Comparison of ENCODE assay signal across 8 mouse cellular contexts in the genomic region with DNA sequence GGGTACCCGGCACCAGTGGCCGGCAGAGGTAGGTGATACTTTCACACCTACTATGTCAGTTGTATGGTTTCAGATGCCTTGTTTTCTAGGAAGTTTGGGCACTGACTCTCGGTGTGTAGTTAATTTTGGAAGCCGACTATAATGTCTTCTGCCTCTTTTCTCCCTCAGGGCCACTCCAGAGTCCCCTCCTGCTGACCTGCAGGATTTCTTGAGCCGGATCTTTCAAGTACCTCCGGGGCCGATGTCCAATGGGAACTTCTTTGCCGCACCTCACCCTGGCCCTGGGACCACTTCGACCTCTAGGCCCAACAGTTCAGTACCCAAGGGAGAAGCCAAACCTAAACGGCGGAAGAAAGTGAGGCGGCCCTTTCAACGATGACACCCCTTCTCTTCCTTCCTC. TPM values are rescaled to one million over a fixed set of nuclear protein-coding genes. Genes with fewer than 3 reads are reported as not detected.
DNase-seq lines count a peak whose midpoint lies in the region; ATAC-seq and TF ChIP-seq lines count a peak whose summit lies in the region.

Gene Sarnp (plus strand): TSS at position 301 of the 400 bp plus-strand sequence.

- peaks cover 68% of the 10 kb centered on the region for H3K36me3 ChIP-seq in kidney, embryonic 15.5 days
- H3K36me3 ChIP-seq in midbrain, embryonic 13.5 days = peaks cover 63% of the 10 kb centered on the region

- H3K27me3 ChIP-seq in kidney, embryonic 15.5 days = no peaks in the 10 kb centered on the region
- no peaks in the 10 kb centered on the region for H3K27me3 ChIP-seq in midbrain, embryonic 13.5 days

- no peak within 1 kb of the TSS for H3K27ac ChIP-seq in kidney, embryonic 15.5 days
- H3K27ac ChIP-seq in midbrain, embryonic 13.5 days = no peak within 1 kb of the TSS

- no peak for DNase-seq in kidney, postnatal 36 days
- DNase-seq in brain, embryonic 14.5 days (ENCODE audit: low read depth) = no peak
- DNase-seq in heart, adult 18-20 months = no peak
- no peak for DNase-seq in layer of hippocampus, postnatal 10 days (ENCODE audit: low spot score in 2 of 2)
- no peak for DNase-seq in right cerebral cortex, adult 18-20 months
- no peak for DNase-seq in cerebellum, postnatal 25 days

- H3K4me2 ChIP-seq in kidney, embryonic 15.5 days = no peak within 1 kb of the TSS
- H3K4me2 ChIP-seq in midbrain, embryonic 13.5 days (replicated peaks) = no peak within 1 kb of the TSS

- H3K4me3 ChIP-seq in kidney, embryonic 15.5 days (replicated peaks) = no peak within 1 kb of the TSS
- no peak within 1 kb of the TSS for H3K4me3 ChIP-seq in midbrain, embryonic 13.5 days (replicated peaks)

- ATAC-seq in kidney, embryonic 15.5 days (replicated peaks; ENCODE audit: low FRiP score) = no peak
- ATAC-seq in midbrain, embryonic 13.5 days = no peak

- H3K9me3 ChIP-seq in kidney, embryonic 15.5 days (replicated peaks) = no peaks in the 10 kb centered on the region
- H3K9me3 ChIP-seq in midbrain, embryonic 13.5 days = no peaks in the 10 kb centered on the region

- WGBS in kidney, embryonic 15.5 days = 85% methylated on average over 13 of the region's 13 CpGs
- 92% methylated on average over 13 of the region's 13 CpGs for WGBS in midbrain, embryonic 13.5 days

- TF ChIP-seq CTCF in brain, embryonic 14.5 days (IDR thresholded peaks at IDR 0.05; ENCODE audit: borderline replicate concordance, extremely low read depth, insufficient read depth, insufficient read length) = no peak

- H3K9ac ChIP-seq in kidney, embryonic 15.5 days = no peak within 1 kb of the TSS
- no peak within 1 kb of the TSS for H3K9ac ChIP-seq in midbrain, embryonic 13.5 days (replicated peaks)

- H3K4me1 ChIP-seq in kidney, embryonic 15.5 days = peaks cover 7% of the 10 kb centered on the region
- H3K4me1 ChIP-seq in midbrain, embryonic 13.5 days (replicated peaks) = peaks cover 10% of the 10 kb centered on the region

- TF ChIP-seq POLR2A in brain, embryonic 14.5 days (IDR thresholded peaks at IDR 0.05; ENCODE audit: borderline replicate concordance, extremely low read depth, insufficient read depth, insufficient read length, poor library complexity, severe bottlenecking) = no peak

RNA-seq across cellular contexts. Expression of gene Sarnp, which starts in this region (rescaled TPM):
- 208 and 213 TPM in 2 replicates for polyA plus RNA-seq in kidney, embryonic 15.5 days (2015; fragmentation: Nextera tagmentation; extraction: Ambion mirVana)
- 79.6 and 82.0 TPM in 2 replicates for polyA plus RNA-seq in brain, embryonic 14.5 days (2012; rRNA removed)
- 10 to 100 TPM; 35.6 to 39.7 TPM for total RNA-seq in heart, adult 18-20 months (2021)
- 10 to 100 TPM; 40.9 to 48.2 TPM for total RNA-seq in layer of hippocampus, postnatal 10 days (2021)
- 203 and 209 TPM in 2 replicates for polyA plus RNA-seq in midbrain, embryonic 13.5 days (2015; fragmentation: Nextera tagmentation; extraction: Ambion mirVana)
